Comparison of ENCODE assay signal across 25 mouse cellular contexts in genomic region chr16:58713128-58713527, GRCm38 (mm10). TPM values are rescaled to one million over a fixed set of nuclear protein-coding genes. Genes with fewer than 3 reads are reported as not detected.
"Had no signal": no experiment of that assay in that cellular context is flagged by ENCODE, and none has a peak within 500 bp of the region (broad histone marks: within the 10 kb centered on the region; RNA-seq: fewer than 3 reads in every experiment).

No protein-coding gene starts in this region.

- H3K9ac ChIP-seq: neural tube, embryonic 13.5 days; neural tube, embryonic 15.5 days; stomach, embryonic 15.5 days had no signal

- H3K27ac ChIP-seq: neural tube, embryonic 13.5 days; neural tube, embryonic 15.5 days; stomach, embryonic 15.5 days; stomach, postnatal 0 days had no signal

- H3K36me3 ChIP-seq: neural tube, embryonic 13.5 days; neural tube, embryonic 15.5 days; stomach, embryonic 15.5 days had no signal

- H3K4me3 ChIP-seq: neural tube, embryonic 13.5 days; neural tube, embryonic 15.5 days; stomach, embryonic 15.5 days had no signal

- H3K4me1 ChIP-seq: neural tube, embryonic 13.5 days; neural tube, embryonic 15.5 days; stomach, embryonic 15.5 days had no signal

- H3K27me3 ChIP-seq: neural tube, embryonic 13.5 days; neural tube, embryonic 15.5 days; stomach, embryonic 15.5 days had no signal

- H3K4me2 ChIP-seq: neural tube, embryonic 13.5 days; neural tube, embryonic 15.5 days; stomach, embryonic 15.5 days had no signal

- DNase-seq: retina, postnatal 1 day; right cerebral cortex, adult 18-20 months; right cerebral cortex, postnatal 14 days; right cerebral cortex, postnatal 25 days; right cerebral cortex, postnatal 4 days; spleen, adult 18-20 months; thymus, adult 18-20 months; thymus, adult 2 months; thymus, postnatal 14 days; thymus, postnatal 25 days; thymus, postnatal 36 days; thymus, postnatal 4 days had no signal

- H3K9me3 ChIP-seq: neural tube, embryonic 13.5 days; neural tube, embryonic 15.5 days; stomach, embryonic 15.5 days had no signal

RNA-seq across cellular contexts. Expression of gene Gpr15, which starts 5.7 kb away (rescaled TPM):
- polyA plus RNA-seq: neural tube, embryonic 13.5 days; neural tube, embryonic 14.5 days; neural tube, embryonic 15.5 days; small intestine, adult 2 months; stomach, embryonic 14.5 days; stomach, embryonic 16.5 days; stomach, postnatal 0 days had no signal

RNA-seq across cellular contexts. Expression of gene Olfr172, which starts 49.8 kb away (rescaled TPM):
- total RNA-seq: neutrophil, adult 5-6 weeks had no signal
- polyA plus RNA-seq: neural tube, embryonic 13.5 days; neural tube, embryonic 14.5 days; neural tube, embryonic 15.5 days; small intestine, adult 2 months; spleen, adult 2 months; stomach, embryonic 14.5 days; stomach, embryonic 15.5 days; stomach, embryonic 16.5 days; stomach, postnatal 0 days; testis, adult 2 months; thymus, adult 2 months; thymus, postnatal 0 days; urinary bladder, adult 2 months had no signal
